Mouse (Mus musculus) heart, embryonic 15.5 days (tissue): ENCODE measurements around the gene Ttc16. TPM values are rescaled to one million over a fixed set of nuclear protein-coding genes. Genes with fewer than 3 reads are reported as not detected.

Experiments
- ATAC-seq: fragments of 200-750 bp; cut with Nextera tagmentation; replicated peaks from 2 replicates; pipeline ENCODE4 v1.8.0; 2017; ENCODE audit warnings: low read depth, moderate TSS enrichment; ENCODE audit not compliant: insufficient number of reproducible peaks, insufficient read depth, low FRiP score
- H3K27ac ChIP-seq: fragments of 300-500 bp; sonication (generic); 2 replicates; pipeline ENCODE4 v1.5.1; 2015; ENCODE audit warnings: mild to moderate bottlenecking, inconsistent platforms
- H3K27me3 ChIP-seq: fragments of 300-500 bp; sonication (generic); 2 replicates; pipeline ENCODE4 v1.6.1; 2015; ENCODE audit warnings: inconsistent platforms
- H3K36me3 ChIP-seq: fragments of 300-500 bp; sonication (generic); 2 replicates; pipeline ENCODE4 v1.6.1; 2015; ENCODE audit warnings: mild to moderate bottlenecking, inconsistent platforms
- H3K4me1 ChIP-seq: fragments of 300-500 bp; sonication (generic); replicated peaks from 2 replicates; pipeline ENCODE4 v1.6.1; 2015; ENCODE audit warnings: inconsistent platforms
- H3K4me2 ChIP-seq: fragments of 300-500 bp; sonication (generic); 2 replicates; pipeline ENCODE4 v1.6.1; 2015; ENCODE audit warnings: inconsistent platforms, mild to moderate bottlenecking, moderate library complexity
- H3K4me3 ChIP-seq: fragments of 300-500 bp; sonication (generic); 2 replicates; pipeline ENCODE4 v1.5.1; 2015; ENCODE audit warnings: mild to moderate bottlenecking, inconsistent platforms
- H3K9ac ChIP-seq: fragments of 300-500 bp; sonication (generic); 2 replicates; pipeline ENCODE4 v1.6.1; 2015; ENCODE audit warnings: mild to moderate bottlenecking, inconsistent platforms
- H3K9me3 ChIP-seq: fragments of 300-500 bp; sonication (generic); replicated peaks from 2 replicates; pipeline ENCODE4 v1.6.1; 2016; ENCODE audit warnings: inconsistent platforms
- WGBS: fragments of 180-500 bp; shearing (Covaris S2); methylation state at CpG from one replicate; pipeline ENCODE4 v1.1.7; 2015; ENCODE audit warnings: mixed read lengths; 5-methylcytosine and 5-hydroxymethylcytosine counted together
- polyA plus RNA-seq: library from polyadenylated mRNA; unstranded; fragments of >200 nt; fragmentation: Nextera tagmentation; extraction: Ambion mirVana; gene quantifications from 2 replicates; pipeline ENCODE4 v1.2.1, GENCODE M21; 2015

The Ttc16 gene
- polyA plus RNA-seq, 1 experiment from 2014 or later, result 0.15 TPM

DNA sequence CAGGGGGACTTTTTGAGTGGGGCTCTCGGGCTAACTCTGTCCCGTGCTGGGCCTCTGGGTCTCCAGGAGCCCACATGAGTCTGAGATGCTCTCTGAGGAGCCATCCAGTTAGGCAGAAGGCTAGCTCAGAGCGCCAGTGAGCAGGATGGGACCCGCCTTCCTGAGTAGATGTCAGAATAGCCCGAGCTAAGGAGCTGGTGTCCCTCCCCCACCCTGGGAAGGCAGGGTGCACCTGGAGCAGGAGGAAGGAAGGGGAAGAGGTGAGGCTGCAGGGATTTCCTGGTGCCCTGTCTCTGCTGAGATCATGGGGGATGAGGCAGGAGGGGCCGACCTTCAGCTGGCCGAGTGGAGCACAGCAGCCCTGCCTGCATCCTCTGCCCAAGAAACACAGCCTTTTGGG, 47.0 kb downstream of the Ttc16 start:
- peaks cover 35% of the 10 kb centered on the region for H3K4me1 ChIP-seq
- ATAC-seq, result peak; percentile 12; the same call in 1 of the 2 replicates
- 35% methylated on average over 7 of the region's 7 CpGs for WGBS

DNA sequence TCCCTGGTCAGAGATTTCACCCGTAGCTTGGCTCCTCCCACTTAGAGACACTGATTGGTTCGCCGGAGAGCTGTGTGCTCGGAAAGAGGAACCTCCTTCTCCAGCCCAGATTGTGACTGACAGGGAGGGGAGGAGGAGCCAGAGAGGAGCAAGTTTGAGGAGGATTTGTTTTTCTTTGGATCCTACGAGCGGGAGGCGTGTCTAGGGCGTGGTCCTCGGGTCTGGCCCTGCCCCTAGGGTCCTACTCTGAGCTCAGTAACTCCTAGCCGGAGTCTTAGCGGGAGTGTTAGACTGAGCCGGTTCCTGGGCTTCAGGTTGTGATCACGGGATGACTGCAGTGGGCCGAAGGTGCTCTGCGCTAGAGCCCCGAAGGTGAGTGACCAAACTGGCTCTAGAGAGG, 48.0 kb downstream of the Ttc16 start:
- Histone ChIP-seq H3K4me1 (peaks cover 32% of the 10 kb centered on the region), H3K9ac (peak overlapping the region; percentile 57), H3K9me3 (no peaks in the 10 kb centered on the region), H3K27me3 (no peaks in the 10 kb centered on the region), H3K4me3 (peak overlapping the region; percentile 57), H3K27ac (peak overlapping the region; percentile 76), H3K36me3 (no peaks in the 10 kb centered on the region), H3K4me2 (peak overlapping the region; percentile 74)
- 1% methylated on average over 16 of the region's 16 CpGs for WGBS
- ATAC-seq, result peak; percentile 97

More for the DNA sequence above, 47.0 kb downstream of the Ttc16 start:
- Histone ChIP-seq H3K9ac (peak overlapping the region; percentile 42), H3K4me2 (peak overlapping the region; percentile 74), H3K36me3 (no peaks in the 10 kb centered on the region), H3K27me3 (no peaks in the 10 kb centered on the region), H3K27ac (peak overlapping the region; percentile 76), H3K4me3 (peak overlapping the region; percentile 57), H3K9me3 (no peaks in the 10 kb centered on the region)

DNA sequence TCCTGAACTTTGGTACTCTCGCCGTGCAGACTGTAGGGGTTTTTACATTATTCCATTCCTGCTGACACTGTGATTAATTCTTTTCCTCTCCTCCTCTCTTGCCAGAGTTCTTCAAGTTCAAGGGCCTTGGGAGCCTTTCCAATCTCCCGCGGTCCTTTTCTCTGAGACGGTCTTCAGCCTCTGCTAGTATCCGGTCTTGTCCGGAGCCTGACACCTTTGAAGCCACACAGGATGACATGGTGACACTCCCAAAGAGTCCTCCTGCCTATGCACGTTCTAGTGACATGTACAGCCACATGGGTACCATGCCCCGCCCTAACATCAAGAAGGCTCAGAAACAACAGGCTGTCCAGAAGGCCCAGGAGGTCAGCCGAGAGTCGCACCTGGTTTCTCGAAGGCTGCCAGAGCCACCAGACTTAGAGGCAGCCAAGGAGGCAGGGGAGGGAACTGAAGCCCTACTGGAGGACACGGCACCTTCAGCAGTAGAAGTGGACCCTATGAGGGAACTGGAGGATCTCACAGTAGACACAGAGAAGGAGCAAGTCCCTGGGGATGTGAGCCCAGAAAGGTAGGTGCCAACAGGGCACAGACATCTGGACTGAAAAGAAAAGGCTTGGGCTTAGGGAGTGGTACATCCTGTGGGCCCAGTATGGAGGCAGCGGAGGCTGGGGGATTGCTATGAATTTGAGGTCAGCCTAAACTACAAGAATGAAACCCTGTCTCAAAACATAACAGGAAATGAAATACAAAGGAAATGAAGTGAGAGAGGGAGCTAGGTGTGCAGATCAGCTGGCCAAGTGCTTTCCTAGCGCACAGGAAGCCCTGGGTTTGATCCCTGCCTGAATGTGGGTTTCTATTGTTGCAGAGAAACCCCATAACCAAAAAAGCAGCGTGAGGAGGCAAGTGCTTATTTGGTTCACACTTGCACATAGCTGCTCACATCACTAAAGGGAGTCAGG, 50.3 kb downstream of the Ttc16 start:
- H3K27ac ChIP-seq, result peak overlapping the region; percentile 22; the same call in 1 of the 2 replicates
- H3K36me3 ChIP-seq, result no peaks in the 10 kb centered on the region
- H3K9me3 ChIP-seq, result no peaks in the 10 kb centered on the region
- H3K4me1 ChIP-seq, result peaks cover 28% of the 10 kb centered on the region
- ATAC-seq, result no peak
- H3K4me3 ChIP-seq, result no peak overlapping the region
- 69% methylated on average over 16 of the region's 16 CpGs for WGBS
- no peak overlapping the region for H3K9ac ChIP-seq
- no peaks in the 10 kb centered on the region for H3K27me3 ChIP-seq
- no peak overlapping the region for H3K4me2 ChIP-seq

DNA sequence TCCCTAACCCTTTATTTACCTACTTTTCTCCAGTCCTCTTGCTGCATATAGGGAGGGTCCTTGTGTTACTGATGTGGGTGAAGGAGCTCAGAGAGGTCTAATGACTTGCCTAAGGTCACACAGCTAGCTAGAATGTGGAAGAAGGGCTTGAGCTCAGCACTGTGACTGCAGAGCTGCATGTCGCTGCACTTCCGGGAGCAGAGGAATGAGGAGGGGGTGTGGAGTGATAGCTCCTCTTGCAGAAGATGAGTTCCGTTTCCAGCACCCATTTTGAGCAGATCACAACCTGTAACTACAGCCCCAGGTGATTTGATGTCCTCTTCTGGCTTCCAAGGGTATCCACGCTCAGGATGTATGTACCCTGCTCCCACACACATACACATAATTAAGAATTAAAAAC, 51.3 kb downstream of the Ttc16 start:
- 67% methylated on average over 4 of the region's 4 CpGs for WGBS
- Histone ChIP-seq H3K36me3 (no peaks in the 10 kb centered on the region), H3K27me3 (no peaks in the 10 kb centered on the region), H3K9me3 (no peaks in the 10 kb centered on the region), H3K4me1 (peaks cover 28% of the 10 kb centered on the region), H3K4me2 (no peak overlapping the region), H3K27ac (no peak overlapping the region), H3K4me3 (no peak overlapping the region), H3K9ac (no peak overlapping the region)
- ATAC-seq, result no peak

DNA sequence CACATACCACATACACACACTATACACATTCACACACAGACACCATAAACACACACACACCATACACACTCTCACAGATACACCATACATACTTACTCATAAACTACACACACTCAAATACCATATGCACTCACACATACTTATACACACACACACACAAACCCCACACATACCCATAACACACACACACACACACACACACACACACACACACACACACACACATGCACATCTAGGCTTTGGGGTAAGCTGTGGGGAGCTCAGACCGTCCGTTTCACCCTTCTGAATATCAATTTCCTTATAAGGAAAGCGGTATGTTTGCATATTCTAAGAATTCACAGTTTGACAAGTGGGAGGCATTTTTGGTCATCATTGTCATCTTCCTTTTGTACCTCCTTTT, 52.9 kb downstream of the Ttc16 start:
- Histone ChIP-seq H3K27ac (no peak overlapping the region), H3K27me3 (no peaks in the 10 kb centered on the region), H3K36me3 (no peaks in the 10 kb centered on the region), H3K9me3 (no peaks in the 10 kb centered on the region), H3K9ac (no peak overlapping the region), H3K4me3 (no peak overlapping the region), H3K4me2 (peak overlapping the region; percentile 53), H3K4me1 (peaks cover 20% of the 10 kb centered on the region)
- no peak for ATAC-seq
- 52% methylated on average over 3 of the region's 3 CpGs for WGBS

DNA sequence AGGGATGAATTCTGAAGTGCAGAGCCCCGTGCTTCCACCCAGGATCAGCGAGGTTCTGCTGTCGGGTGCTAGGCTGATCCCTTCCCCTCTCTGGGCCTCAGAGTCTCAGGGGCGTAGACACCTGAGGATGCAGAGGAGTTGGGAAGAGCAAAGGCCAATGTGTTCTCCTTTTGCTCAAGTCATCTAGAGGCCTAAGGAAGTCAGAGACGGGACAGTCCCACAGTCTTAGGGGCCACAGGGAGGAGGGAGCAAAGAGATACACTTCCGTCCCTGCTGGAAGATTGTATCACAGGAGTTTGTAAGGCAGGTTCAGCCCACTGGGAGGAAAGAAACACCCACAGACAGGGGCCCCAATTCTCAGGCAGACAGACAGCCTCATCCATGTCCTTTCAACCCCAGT, 53.4 kb downstream of the Ttc16 start:
- Histone ChIP-seq H3K4me1 (peaks cover 17% of the 10 kb centered on the region), H3K27me3 (no peaks in the 10 kb centered on the region), H3K9ac (0 out of 2 replicates have a peak overlapping the region, but pooled peaks have one; percentile 26), H3K36me3 (no peaks in the 10 kb centered on the region), H3K4me2 (peak overlapping the region; percentile 53), H3K27ac (no peak overlapping the region), H3K4me3 (peak overlapping the region; percentile 34), H3K9me3 (no peaks in the 10 kb centered on the region)
- no peak for ATAC-seq
- 45% methylated on average over 6 of the region's 6 CpGs for WGBS

DNA sequence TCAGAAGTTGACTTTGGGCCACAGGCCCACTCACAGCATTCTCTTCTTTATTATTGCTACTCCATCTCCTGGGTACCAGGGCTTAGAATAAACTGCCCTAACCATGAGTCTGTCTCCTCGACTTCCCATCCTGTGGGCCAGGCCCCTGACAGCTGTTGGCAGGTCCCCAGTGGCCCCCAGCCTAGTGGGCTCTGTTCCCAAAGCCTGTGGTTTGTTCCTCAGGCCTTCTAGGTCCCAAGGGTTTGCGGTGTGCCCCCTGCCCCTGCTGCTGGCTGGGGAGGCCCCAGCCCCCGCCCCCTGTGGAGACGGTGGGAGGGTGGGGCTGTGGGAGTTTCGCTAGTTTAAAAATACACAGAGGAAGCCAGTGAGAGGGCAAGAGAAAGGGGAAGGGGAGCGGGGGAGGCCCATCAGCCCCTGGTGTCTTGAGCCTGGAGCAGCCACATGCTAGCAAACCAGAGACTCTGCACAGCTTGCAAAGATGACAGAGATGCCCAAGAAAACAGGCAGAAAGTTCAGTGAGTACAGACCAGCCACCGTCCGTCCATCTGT, 54.7 kb downstream of the Ttc16 start, which contains the start of gene Sh2d3c:
Gene Sh2d3c (plus strand): TSS at position 375 of the 549 bp plus-strand sequence.
- Histone ChIP-seq H3K27ac (peak within 1 kb of the TSS; percentile 39), H3K9ac (peak within 1 kb of the TSS; percentile 26), H3K4me3 (peak within 1 kb of the TSS; percentile 34), H3K27me3 (no peaks in the 10 kb centered on the region), H3K4me1 (peaks cover 15% of the 10 kb centered on the region), H3K4me2 (peak within 1 kb of the TSS; percentile 53), H3K9me3 (no peaks in the 10 kb centered on the region), H3K36me3 (no peaks in the 10 kb centered on the region)
- 29% methylated on average over 8 of the region's 8 CpGs for WGBS
- ATAC-seq, result no peak; the same call in 1 of the 2 replicates

DNA sequence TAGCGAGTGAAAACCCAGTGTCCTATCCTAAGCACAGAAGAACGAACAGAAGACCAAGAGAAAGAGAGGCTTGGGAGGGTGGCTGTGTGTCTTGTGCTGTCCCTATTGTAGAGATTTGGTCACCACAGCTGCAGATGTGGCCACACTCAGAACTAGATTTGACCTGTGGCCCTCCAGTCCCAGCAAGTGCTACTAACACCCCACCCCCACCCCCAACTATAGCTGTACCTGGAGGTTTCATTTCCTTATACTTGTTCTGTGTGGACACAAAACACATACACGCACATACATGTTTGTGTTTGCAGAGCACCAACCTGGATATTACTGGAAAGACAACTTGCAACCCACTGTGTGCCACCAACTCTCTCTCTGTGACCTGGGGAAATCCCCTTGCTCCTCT, 55.4 kb downstream of the Ttc16 start:
- no peak for ATAC-seq
- H3K4me2 ChIP-seq, result no peak overlapping the region
- H3K9me3 ChIP-seq, result no peaks in the 10 kb centered on the region
- no peak overlapping the region for H3K4me3 ChIP-seq
- H3K27me3 ChIP-seq, result no peaks in the 10 kb centered on the region
- no peaks in the 10 kb centered on the region for H3K36me3 ChIP-seq
- H3K27ac ChIP-seq, result no peak overlapping the region
- 84% methylated on average over 3 of the region's 3 CpGs for WGBS
- H3K4me1 ChIP-seq, result peaks cover 19% of the 10 kb centered on the region
- no peak overlapping the region for H3K9ac ChIP-seq

DNA sequence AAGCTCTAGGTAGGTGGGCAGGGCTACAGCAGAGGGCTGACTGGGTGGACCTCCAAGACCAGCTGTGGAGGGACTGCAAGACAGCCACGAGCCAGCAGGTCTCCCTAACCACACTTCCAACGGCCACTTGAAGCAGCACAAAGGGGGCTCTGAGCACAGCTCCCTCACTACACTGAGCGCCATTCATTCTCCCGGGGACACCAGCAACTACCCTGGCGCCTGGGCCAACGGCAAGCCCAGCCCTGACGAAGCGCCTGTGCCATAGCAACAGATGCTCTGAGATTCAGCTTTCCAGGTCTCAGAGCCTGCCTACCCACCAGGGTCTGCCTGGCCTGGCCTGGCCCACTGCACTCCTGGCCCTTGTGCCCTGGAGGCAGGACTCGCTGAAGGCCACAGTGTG, 56.7 kb downstream of the Ttc16 start:
- 57% methylated on average over 9 of the region's 9 CpGs for WGBS

DNA sequence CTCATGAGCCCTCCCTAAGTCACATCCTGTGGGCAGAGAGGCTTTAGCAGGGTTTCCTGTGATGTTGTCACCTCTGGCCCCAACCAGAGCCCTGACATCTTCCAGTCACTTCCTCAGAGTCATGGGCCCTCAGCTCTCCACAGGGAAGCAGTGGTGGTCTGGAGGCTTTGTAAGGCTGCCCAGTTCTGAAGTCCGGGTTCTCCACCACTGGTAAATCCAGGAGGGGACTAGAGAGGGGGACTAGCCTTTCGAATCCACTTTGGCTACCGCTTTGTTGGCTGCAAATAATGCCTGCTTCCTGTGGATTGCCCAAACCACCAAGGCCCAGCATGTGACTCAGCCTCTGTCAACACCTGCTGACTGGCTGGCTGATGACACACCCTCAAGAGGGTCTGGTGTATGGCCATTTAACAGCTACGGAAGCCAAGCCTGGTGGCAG, 60.4 kb downstream of the Ttc16 start:
- 27% methylated on average over 4 of the region's 4 CpGs for WGBS
- no peak overlapping the region for H3K9ac ChIP-seq
- peaks cover 6% of the 10 kb centered on the region for H3K36me3 ChIP-seq

More for the DNA sequence above, 56.7 kb downstream of the Ttc16 start:
- Histone ChIP-seq H3K36me3 (no peaks in the 10 kb centered on the region), H3K4me2 (no peak overlapping the region), H3K27me3 (no peaks in the 10 kb centered on the region), H3K9ac (no peak overlapping the region), H3K27ac (no peak overlapping the region), H3K9me3 (no peaks in the 10 kb centered on the region), H3K4me1 (peaks cover 29% of the 10 kb centered on the region), H3K4me3 (no peak overlapping the region)
- no peak for ATAC-seq

More for the DNA sequence above, 60.4 kb downstream of the Ttc16 start:
- Histone ChIP-seq H3K4me1 (peaks cover 28% of the 10 kb centered on the region), H3K27ac (peak overlapping the region; percentile 99), H3K4me3 (no peak overlapping the region), H3K4me2 (peak overlapping the region; percentile 17; the same call in 1 of the 2 replicates), H3K27me3 (no peaks in the 10 kb centered on the region), H3K9me3 (no peaks in the 10 kb centered on the region)
- no peak for ATAC-seq
